Mouse (Mus musculus): ENCODE data around the gene Bcl2l10. TPM values are rescaled to one million over a fixed set of nuclear protein-coding genes. Genes with fewer than 3 reads are reported as not detected.

The Bcl2l10 gene
- polyA plus RNA-seq, 1 experiment from 2014 or later: not detected

- Histone ChIP-seq H3K27me3 (replicated peaks; ENCODE audit: control insufficient read depth, insufficient read depth, low read length) (no peaks in the 10 kb centered on the region), H3K36me3 (ENCODE audit: control insufficient read depth, insufficient read depth, low read length) (peaks cover 23% of the 10 kb centered on the region; the same call in 1 of the 2 replicates), H3K27ac (ENCODE audit: low read depth) (no peak overlapping the region), H3K4me3 (ENCODE audit: low read depth, low read length) (no peak overlapping the region), H3K9me3 (ENCODE audit: control insufficient read depth, low read length) (no peaks in the 10 kb centered on the region), H3K9ac (ENCODE audit: low read length) (no peak overlapping the region), H3K4me1 (replicated peaks; ENCODE audit: control insufficient read depth, insufficient read depth, low read length) (no peaks in the 10 kb centered on the region), H3K4me2 (ENCODE audit: low read length) (no peak overlapping the region)
- ATAC-seq (replicated peaks; ENCODE audit: low FRiP score, low TSS enrichment, low read depth) (no peak), DNase-seq (ENCODE audit: low spot score) (no peak)
- 97% methylated on average over 3 of the region's 3 CpGs for WGBS
Observed at GRCm38 (mm10) chr9:75328047-75328446, 19.5 kb upstream of the Bcl2l10 start.

GRCm38 (mm10) chr9:75330821-75331220 is 16.7 kb upstream of the Bcl2l10 start:
- Histone ChIP-seq H3K36me3 (ENCODE audit: control insufficient read depth, insufficient read depth, low read length) (peaks cover 34% of the 10 kb centered on the region), H3K9me3 (ENCODE audit: control insufficient read depth, low read length) (no peaks in the 10 kb centered on the region), H3K4me3 (ENCODE audit: low read depth, low read length) (no peak overlapping the region), H3K9ac (ENCODE audit: low read length) (no peak overlapping the region), H3K27ac (ENCODE audit: low read depth) (no peak overlapping the region), H3K4me1 (replicated peaks; ENCODE audit: control insufficient read depth, insufficient read depth, low read length) (no peaks in the 10 kb centered on the region), H3K27me3 (replicated peaks; ENCODE audit: control insufficient read depth, insufficient read depth, low read length) (no peaks in the 10 kb centered on the region), H3K4me2 (ENCODE audit: low read length) (no peak overlapping the region)
- no peak for DNase-seq (ENCODE audit: low spot score)
- ATAC-seq (replicated peaks; ENCODE audit: low FRiP score, low TSS enrichment, low read depth): no peak
- 91% methylated on average over 8 of the region's 8 CpGs for WGBS

- Histone ChIP-seq H3K4me1 (replicated peaks; ENCODE audit: control insufficient read depth, insufficient read depth, low read length) (no peaks in the 10 kb centered on the region), H3K27me3 (replicated peaks; ENCODE audit: control insufficient read depth, insufficient read depth, low read length) (no peaks in the 10 kb centered on the region), H3K27ac (ENCODE audit: low read depth) (no peak overlapping the region), H3K4me2 (ENCODE audit: low read length) (no peak overlapping the region), H3K36me3 (ENCODE audit: control insufficient read depth, insufficient read depth, low read length) (peaks cover 64% of the 10 kb centered on the region), H3K4me3 (ENCODE audit: low read depth, low read length) (no peak overlapping the region), H3K9me3 (ENCODE audit: control insufficient read depth, low read length) (no peaks in the 10 kb centered on the region), H3K9ac (ENCODE audit: low read length) (no peak overlapping the region)
- no peak for DNase-seq (ENCODE audit: low spot score)
- 66% methylated on average over 4 of the region's 4 CpGs for WGBS
- no peak for ATAC-seq (replicated peaks; ENCODE audit: low FRiP score, low TSS enrichment, low read depth)
Observed at GRCm38 (mm10) chr9:75334440-75334839, 13.1 kb upstream of the Bcl2l10 start.

- WGBS: 93% methylated on average over 6 of the region's 6 CpGs
- no peak for ATAC-seq (replicated peaks; ENCODE audit: low FRiP score, low TSS enrichment, low read depth)
- no peak for DNase-seq (ENCODE audit: low spot score)
- no peak overlapping the region for H3K4me3 ChIP-seq (ENCODE audit: low read depth, low read length)
- no peaks in the 10 kb centered on the region for H3K4me1 ChIP-seq (replicated peaks; ENCODE audit: control insufficient read depth, insufficient read depth, low read length)
- H3K4me2 ChIP-seq (ENCODE audit: low read length): no peak overlapping the region
- H3K27ac ChIP-seq (ENCODE audit: low read depth): no peak overlapping the region
- H3K9ac ChIP-seq (ENCODE audit: low read length): no peak overlapping the region
- no peaks in the 10 kb centered on the region for H3K9me3 ChIP-seq (ENCODE audit: control insufficient read depth, low read length)
- peaks cover 57% of the 10 kb centered on the region for H3K36me3 ChIP-seq (ENCODE audit: control insufficient read depth, insufficient read depth, low read length)
- no peaks in the 10 kb centered on the region for H3K27me3 ChIP-seq (replicated peaks; ENCODE audit: control insufficient read depth, insufficient read depth, low read length)
Observed at GRCm38 (mm10) chr9:75338016-75338415, 9.5 kb upstream of the Bcl2l10 start.

- WGBS: 83% methylated on average over 4 of the region's 4 CpGs
- Histone ChIP-seq H3K4me1 (replicated peaks; ENCODE audit: control insufficient read depth, insufficient read depth, low read length) (no peaks in the 10 kb centered on the region), H3K27me3 (replicated peaks; ENCODE audit: control insufficient read depth, insufficient read depth, low read length) (no peaks in the 10 kb centered on the region), H3K4me2 (ENCODE audit: low read length) (no peak overlapping the region), H3K9ac (ENCODE audit: low read length) (no peak overlapping the region), H3K9me3 (ENCODE audit: control insufficient read depth, low read length) (no peaks in the 10 kb centered on the region), H3K4me3 (ENCODE audit: low read depth, low read length) (no peak overlapping the region), H3K27ac (ENCODE audit: low read depth) (no peak overlapping the region), H3K36me3 (ENCODE audit: control insufficient read depth, insufficient read depth, low read length) (peaks cover 45% of the 10 kb centered on the region)
- ATAC-seq (replicated peaks; ENCODE audit: low FRiP score, low TSS enrichment, low read depth) (no peak), DNase-seq (ENCODE audit: low spot score) (no peak)
Observed at GRCm38 (mm10) chr9:75342433-75342832, 5.1 kb upstream of the Bcl2l10 start.

- Histone ChIP-seq H3K9me3 (ENCODE audit: control insufficient read depth, low read length) (no peaks in the 10 kb centered on the region), H3K27me3 (replicated peaks; ENCODE audit: control insufficient read depth, insufficient read depth, low read length) (no peaks in the 10 kb centered on the region), H3K4me1 (replicated peaks; ENCODE audit: control insufficient read depth, insufficient read depth, low read length) (no peaks in the 10 kb centered on the region), H3K27ac (ENCODE audit: low read depth) (no peak overlapping the region), H3K36me3 (ENCODE audit: control insufficient read depth, insufficient read depth, low read length) (0 out of 2 replicates have a peak, but pooled peaks cover 15% of the 10 kb centered on the region), H3K9ac (ENCODE audit: low read length) (no peak overlapping the region), H3K4me3 (ENCODE audit: low read depth, low read length) (no peak overlapping the region), H3K4me2 (ENCODE audit: low read length) (no peak overlapping the region)
- DNase-seq (ENCODE audit: low spot score) (no peak), ATAC-seq (replicated peaks; ENCODE audit: low FRiP score, low TSS enrichment, low read depth) (no peak)
- WGBS: 90% methylated on average over 17 of the region's 17 CpGs
Observed at GRCm38 (mm10) chr9:75348066-75348465, 508 bp downstream of the Bcl2l10 start.

- H3K27ac ChIP-seq (ENCODE audit: low read depth): no peak overlapping the region
- DNase-seq (ENCODE audit: low spot score) (no peak), ATAC-seq (replicated peaks; ENCODE audit: low FRiP score, low TSS enrichment, low read depth) (no peak)
- WGBS: 90% methylated on average over 3 of the region's 3 CpGs
- H3K36me3 ChIP-seq (ENCODE audit: control insufficient read depth, insufficient read depth, low read length): 0 out of 2 replicates have a peak, but pooled peaks cover 15% of the 10 kb centered on the region
- H3K9me3 ChIP-seq (ENCODE audit: control insufficient read depth, low read length): no peaks in the 10 kb centered on the region
- no peak overlapping the region for H3K9ac ChIP-seq (ENCODE audit: low read length)
- H3K27me3 ChIP-seq (replicated peaks; ENCODE audit: control insufficient read depth, insufficient read depth, low read length): no peaks in the 10 kb centered on the region
- H3K4me2 ChIP-seq (ENCODE audit: low read length): no peak overlapping the region
- no peak overlapping the region for H3K4me3 ChIP-seq (ENCODE audit: low read depth, low read length)
- no peaks in the 10 kb centered on the region for H3K4me1 ChIP-seq (replicated peaks; ENCODE audit: control insufficient read depth, insufficient read depth, low read length)
Observed at GRCm38 (mm10) chr9:75348641-75349040, 1.1 kb downstream of the Bcl2l10 start.

GRCm38 (mm10) chr9:75353094-75353493 is 5.5 kb downstream of the Bcl2l10 start:
- H3K4me3 ChIP-seq (ENCODE audit: low read depth, low read length): no peak overlapping the region
- no peaks in the 10 kb centered on the region for H3K36me3 ChIP-seq (ENCODE audit: control insufficient read depth, insufficient read depth, low read length)
- H3K4me2 ChIP-seq (ENCODE audit: low read length): no peak overlapping the region
- H3K27me3 ChIP-seq (replicated peaks; ENCODE audit: control insufficient read depth, insufficient read depth, low read length): no peaks in the 10 kb centered on the region
- DNase-seq (ENCODE audit: low spot score): no peak
- 72% methylated on average over 8 of the region's 8 CpGs for WGBS
- H3K4me1 ChIP-seq (replicated peaks; ENCODE audit: control insufficient read depth, insufficient read depth, low read length): no peaks in the 10 kb centered on the region
- no peak for ATAC-seq (replicated peaks; ENCODE audit: low FRiP score, low TSS enrichment, low read depth)
- no peaks in the 10 kb centered on the region for H3K9me3 ChIP-seq (ENCODE audit: control insufficient read depth, low read length)
- no peak overlapping the region for H3K27ac ChIP-seq (ENCODE audit: low read depth)
- H3K9ac ChIP-seq (ENCODE audit: low read length): no peak overlapping the region

GRCm38 (mm10) chr9:75355783-75356182 is 8.2 kb downstream of the Bcl2l10 start:
- Histone ChIP-seq H3K27ac (ENCODE audit: low read depth) (no peak overlapping the region), H3K4me3 (ENCODE audit: low read depth, low read length) (no peak overlapping the region), H3K9me3 (ENCODE audit: control insufficient read depth, low read length) (no peaks in the 10 kb centered on the region), H3K4me2 (ENCODE audit: low read length) (no peak overlapping the region), H3K27me3 (replicated peaks; ENCODE audit: control insufficient read depth, insufficient read depth, low read length) (no peaks in the 10 kb centered on the region), H3K4me1 (replicated peaks; ENCODE audit: control insufficient read depth, insufficient read depth, low read length) (no peaks in the 10 kb centered on the region), H3K9ac (ENCODE audit: low read length) (no peak overlapping the region), H3K36me3 (ENCODE audit: control insufficient read depth, insufficient read depth, low read length) (no peaks in the 10 kb centered on the region)
- DNase-seq (ENCODE audit: low spot score) (no peak), ATAC-seq (replicated peaks; ENCODE audit: low FRiP score, low TSS enrichment, low read depth) (no peak)
- 86% methylated on average over 4 of the region's 4 CpGs for WGBS

All from intestine, embryonic 14.5 days (tissue).